8 mouse cellular contexts compared by ENCODE assay signal in genomic region chr11:102556716-102557074, GRCm38 (mm10). TPM values are rescaled to one million over a fixed set of nuclear protein-coding genes. Genes with fewer than 3 reads are reported as not detected.
A peak's percentile ranks its signal among the peaks of the same experiment; 100 is the strongest.
DNase-seq lines count a peak whose midpoint lies in the region; ATAC-seq and TF ChIP-seq lines count a peak whose summit lies in the region.

No protein-coding gene starts in this region.

- no peaks in the 10 kb centered on the region for H3K9me3 ChIP-seq in embryonic facial prominence, embryonic 15.5 days (replicated peaks)
- no peaks in the 10 kb centered on the region for H3K9me3 ChIP-seq in intestine, embryonic 16.5 days (ENCODE audit: control insufficient read depth, low read length)
- H3K9me3 ChIP-seq in neural tube, embryonic 12.5 days, result no peaks in the 10 kb centered on the region

- 16% methylated on average over 3 of the region's 3 CpGs for WGBS in embryonic facial prominence, embryonic 15.5 days
- 7% methylated on average over 3 of the region's 3 CpGs for WGBS in intestine, embryonic 16.5 days
- WGBS in neural tube, embryonic 12.5 days, result 20% methylated on average over 3 of the region's 3 CpGs

- peak overlapping the region; percentile 92 for H3K4me3 ChIP-seq in left cerebral cortex, adult 2 months
- peak overlapping the region; percentile 100 for H3K4me3 ChIP-seq in embryonic facial prominence, embryonic 15.5 days (replicated peaks)
- H3K4me3 ChIP-seq in intestine, embryonic 16.5 days (ENCODE audit: low read length), result no peak overlapping the region
- peak overlapping the region; percentile 96; the same call in 1 of the 2 replicates for H3K4me3 ChIP-seq in neural tube, embryonic 12.5 days

- TF ChIP-seq CTCF in left cerebral cortex, adult 2 months (IDR thresholded peaks at IDR 0.05), result no peak

- H3K27ac ChIP-seq in left cerebral cortex, adult 2 months, result peak overlapping the region; percentile 98
- H3K27ac ChIP-seq in embryonic facial prominence, embryonic 15.5 days (replicated peaks), result peak overlapping the region; percentile 96
- H3K27ac ChIP-seq in intestine, embryonic 16.5 days (ENCODE audit: low read length), result peak overlapping the region; percentile 58; the same call in 1 of the 2 replicates
- no peak overlapping the region for H3K27ac ChIP-seq in neural tube, embryonic 12.5 days

- H3K36me3 ChIP-seq in embryonic facial prominence, embryonic 15.5 days, result no peaks in the 10 kb centered on the region
- no peaks in the 10 kb centered on the region for H3K36me3 ChIP-seq in intestine, embryonic 16.5 days (ENCODE audit: control insufficient read depth, insufficient read depth, low read length)
- H3K36me3 ChIP-seq in neural tube, embryonic 12.5 days, result no peaks in the 10 kb centered on the region

- DNase-seq in left cerebral cortex, adult 2 months (ENCODE audit: extremely low spot score in 1 of 2, low spot score in 2 of 2), result no peak
- DNase-seq in left cerebral cortex, postnatal 14 days (ENCODE audit: low spot score in 2 of 2), result no peak
- no peak for DNase-seq in adrenal gland, postnatal 10 days
- DNase-seq in gastrocnemius, postnatal 14 days, result no peak
- DNase-seq in urinary bladder, postnatal 36 days (ENCODE audit: low spot score in 2 of 2), result no peak

- peaks cover 14% of the 10 kb centered on the region for H3K4me1 ChIP-seq in embryonic facial prominence, embryonic 15.5 days
- H3K4me1 ChIP-seq in intestine, embryonic 16.5 days (ENCODE audit: control insufficient read depth, insufficient read depth, low read length), result peaks cover 19% of the 10 kb centered on the region
- H3K4me1 ChIP-seq in neural tube, embryonic 12.5 days, result peaks cover 17% of the 10 kb centered on the region

- peak overlapping the region; percentile 57 for H3K4me2 ChIP-seq in embryonic facial prominence, embryonic 15.5 days (replicated peaks)
- H3K4me2 ChIP-seq in intestine, embryonic 16.5 days (ENCODE audit: low read depth, low read length), result peak overlapping the region; percentile 50
- peak overlapping the region; percentile 65 for H3K4me2 ChIP-seq in neural tube, embryonic 12.5 days (replicated peaks)

- intact Hi-C loops in left cerebral cortex, adult 2 months (cut with DNase I), result loop anchor here (5.0 to 10.0 kb wide), 2 partner anchors 69 to 242 kb away; partner anchors contain the start of gene Ubtf
- intact Hi-C loops in left cerebral cortex, postnatal 14 days (cut with DNase I), result loop anchor here (5.0 kb wide), 1 partner anchor 69 kb away; no protein-coding TSS in a partner anchor
- intact Hi-C loops in gastrocnemius, postnatal 14 days (cut with DNase I; ENCODE audit: low total_unique reads), result no loop called here

- H3K9ac ChIP-seq in embryonic facial prominence, embryonic 15.5 days, result no peak overlapping the region
- no peak overlapping the region for H3K9ac ChIP-seq in intestine, embryonic 16.5 days (ENCODE audit: low read depth, low read length)
- no peak overlapping the region for H3K9ac ChIP-seq in neural tube, embryonic 12.5 days

- H3K27me3 ChIP-seq in embryonic facial prominence, embryonic 15.5 days, result no peaks in the 10 kb centered on the region
- H3K27me3 ChIP-seq in intestine, embryonic 16.5 days (replicated peaks; ENCODE audit: control insufficient read depth, insufficient read depth, low read length), result no peaks in the 10 kb centered on the region
- H3K27me3 ChIP-seq in neural tube, embryonic 12.5 days (replicated peaks), result no peaks in the 10 kb centered on the region

- no peak for ATAC-seq in embryonic facial prominence, embryonic 15.5 days (ENCODE audit: insufficient number of reproducible peaks, low FRiP score, low TSS enrichment, low read depth)
- ATAC-seq in intestine, embryonic 16.5 days, result no peak
- peak; percentile 23; the same call in 1 of the 2 replicates for ATAC-seq in neural tube, embryonic 12.5 days (ENCODE audit: low FRiP score, low read depth)

RNA-seq across cellular contexts. Expression of gene Gpatch8, which starts 0.5 kb away (rescaled TPM):
- total RNA-seq in left cerebral cortex, adult 2 months (2021), result 10 to 100 TPM; 57.1 to 60.5 TPM
- 10 to 100 TPM; 52.1 to 62.1 TPM for total RNA-seq in left cerebral cortex, postnatal 14 days (2021)
- 56.2 and 59.1 TPM in 2 replicates for polyA plus RNA-seq in embryonic facial prominence, embryonic 15.5 days (2015; fragmentation: Nextera tagmentation; extraction: Ambion mirVana)
- polyA plus RNA-seq in intestine, embryonic 16.5 days (2015; fragmentation: Nextera tagmentation; extraction: Ambion mirVana), result 31.7 and 34.5 TPM in 2 replicates
- 69.0 and 71.0 TPM in 2 replicates for polyA plus RNA-seq in neural tube, embryonic 12.5 days (2016; fragmentation: Nextera tagmentation; extraction: Ambion mirVana)
- 10 to 100 TPM; 27.6 to 34.7 TPM for total RNA-seq in adrenal gland, postnatal 10 days (2021)
- 10 to 100 TPM; 21.1 to 27.7 TPM for total RNA-seq in gastrocnemius, postnatal 14 days (2021)

RNA-seq across cellular contexts. Expression of gene Gm11627, which starts 22.6 kb away (rescaled TPM):
- 1 to 10 TPM; 4.8 to 5.0 TPM for total RNA-seq in left cerebral cortex, adult 2 months (2021)
- total RNA-seq in left cerebral cortex, postnatal 14 days (2021), result 1 to 10 TPM; 3.5 to 9.8 TPM
- polyA plus RNA-seq in embryonic facial prominence, embryonic 15.5 days (2015; fragmentation: Nextera tagmentation; extraction: Ambion mirVana), result 11.1 and 12.0 TPM in 2 replicates
- 14.9 and 15.8 TPM in 2 replicates for polyA plus RNA-seq in intestine, embryonic 16.5 days (2015; fragmentation: Nextera tagmentation; extraction: Ambion mirVana)
- 5.7 and 7.3 TPM in 2 replicates for polyA plus RNA-seq in neural tube, embryonic 12.5 days (2016; fragmentation: Nextera tagmentation; extraction: Ambion mirVana)
- under 1 TPM; 0.51 to 0.64 TPM for total RNA-seq in adrenal gland, postnatal 10 days (2021)
- under 1 TPM; 0.38 to 0.66 TPM for total RNA-seq in gastrocnemius, postnatal 14 days (2021)

RNA-seq across cellular contexts. Expression of gene Fzd2, which starts 47.5 kb away (rescaled TPM):
- total RNA-seq in left cerebral cortex, adult 2 months (2021), result 10 to 100 TPM; 10.9 to 11.7 TPM
- 10 to 100 TPM; 10.6 to 11.1 TPM for total RNA-seq in left cerebral cortex, postnatal 14 days (2021)
- 45.8 and 47.6 TPM in 2 replicates for polyA plus RNA-seq in embryonic facial prominence, embryonic 15.5 days (2015; fragmentation: Nextera tagmentation; extraction: Ambion mirVana)
- polyA plus RNA-seq in intestine, embryonic 16.5 days (2015; fragmentation: Nextera tagmentation; extraction: Ambion mirVana), result 9.4 and 9.8 TPM in 2 replicates
- polyA plus RNA-seq in neural tube, embryonic 12.5 days (2016; fragmentation: Nextera tagmentation; extraction: Ambion mirVana), result 38.2 and 44.0 TPM in 2 replicates
- total RNA-seq in adrenal gland, postnatal 10 days (2021), result 1 to 10 TPM; 6.3 to 7.2 TPM
- total RNA-seq in gastrocnemius, postnatal 14 days (2021), result 1 to 10 TPM; 3.6 to 7.3 TPM
